Mouse (Mus musculus) B cell, adult 62 days (primary cell): Measurements from ENCODE around the gene Gpx5. TPM values are rescaled to one million over a fixed set of nuclear protein-coding genes. Genes with fewer than 3 reads are reported as not detected.

Experiments
- total RNA-seq: library from RNA; stranded (reverse); gene quantifications from 4 replicates; pipeline ENCODE4 v1.2.4, GENCODE M21; 2023

Gene Gpx5
- total RNA-seq = not detected in 4 replicates

GRCm38 (mm10) chr13:21292631-21293030, at the start of gene Gpx5:
Gene Gpx5, minus strand, starts transcription at chr13:21292731.

GRCm38 (mm10) chr13:21311926-21312325, 19.4 kb upstream of the Gpx5 start, which contains the start of gene Gpx6:
Gene Gpx6, plus strand, starts transcription at chr13:21312125.

Other genes with a start within 250 kb of the Gpx5 start
- not detected in 4 replicates for gene Olfr1370, start 217.8 kb downstream of the Gpx5 start, total RNA-seq
- 0.21 TPM in 1 of 4 replicates, not detected in the others for gene Olfr1369-ps1, start 181.2 kb downstream of the Gpx5 start, total RNA-seq
- gene Olfr263, start 163.1 kb downstream of the Gpx5 start, total RNA-seq = not detected in 4 replicates
- gene Olfr1368, start 146.9 kb downstream of the Gpx5 start, total RNA-seq = not detected in 4 replicates
- gene Trim27, start 113.3 kb downstream of the Gpx5 start, total RNA-seq = 82.2 to 84.7 TPM (median 82.9 TPM) in 4 replicates
- not detected in 4 replicates for gene Gpx6, start 19.4 kb upstream of the Gpx5 start, total RNA-seq
- gene Olfr1367, start 54.2 kb upstream of the Gpx5 start, total RNA-seq = not detected in 4 replicates
- gene Zscan12, start 70.1 kb upstream of the Gpx5 start, total RNA-seq = 0.75 to 1.9 TPM (median 1.4 TPM) in 4 replicates
- gene Zkscan3, start 110.0 kb upstream of the Gpx5 start, total RNA-seq = 49.3 to 57.9 TPM (median 53.2 TPM) in 4 replicates
- 0.36 to 0.76 TPM (median 0.46 TPM) in 3 of 4 replicates, not detected in the other for gene Pgbd1, start 148.3 kb upstream of the Gpx5 start, total RNA-seq
- gene Zscan26, start 161.0 kb upstream of the Gpx5 start, total RNA-seq = 36.6 to 38.1 TPM (median 37.6 TPM) in 4 replicates
- gene Nkapl, start 175.8 kb upstream of the Gpx5 start, total RNA-seq = not detected in 4 replicates
- not detected in 4 replicates for gene Zkscan4, start 186.2 kb upstream of the Gpx5 start, total RNA-seq
- not detected in 4 replicates for gene Gm10065, start 186.7 kb upstream of the Gpx5 start, total RNA-seq
- gene AK157302, start 202.5 kb upstream of the Gpx5 start, total RNA-seq = 6.7 to 8.4 TPM (median 7.2 TPM) in 4 replicates
- gene Gm11273, start 208.7 kb upstream of the Gpx5 start, total RNA-seq = 10.4 to 24.0 TPM (median 18.4 TPM) in 4 replicates
- gene Zkscan8, start 238.4 kb upstream of the Gpx5 start, total RNA-seq = 7.7 to 11.4 TPM (median 10.3 TPM) in 4 replicates